In genomic region chr19:23447988-23448497, GRCm38 (mm10) we compare ENCODE assay signal across 8 mouse cellular contexts. TPM values are rescaled to one million over a fixed set of nuclear protein-coding genes. Genes with fewer than 3 reads are reported as not detected.
DNase-seq lines count a peak whose midpoint lies in the region; ATAC-seq lines count a peak whose summit lies in the region.

Mamdc2 (minus strand) TSS chr19:23448442.

- peak within 1 kb of the TSS; percentile 60 for H3K9ac ChIP-seq in kidney, embryonic 16.5 days (replicated peaks; ENCODE audit: low read length)

- H3K27me3 ChIP-seq in kidney, embryonic 16.5 days (ENCODE audit: insufficient read depth, low read length): peaks cover 4% of the 10 kb centered on the region

- no peaks in the 10 kb centered on the region for H3K36me3 ChIP-seq in kidney, embryonic 16.5 days (ENCODE audit: insufficient read depth, low read length)

- H3K9me3 ChIP-seq in kidney, embryonic 16.5 days (ENCODE audit: low read length): peaks cover 4% of the 10 kb centered on the region; the same call in 1 of the 2 replicates

- intact Hi-C loops in gastrocnemius, postnatal 14 days (cut with DNase I; ENCODE audit: low total_unique reads): no loop called here

- peak; percentile 62 for ATAC-seq in kidney, embryonic 16.5 days (ENCODE audit: low FRiP score, low TSS enrichment)
- ATAC-seq in activated CD4-positive, CD25-positive, alpha-beta regulatory T cell, adult 4 months: no peak

- peak within 1 kb of the TSS; percentile 98 for H3K4me2 ChIP-seq in kidney, embryonic 16.5 days (replicated peaks; ENCODE audit: low read depth, low read length)

- WGBS in kidney, embryonic 16.5 days: 2% methylated on average over 19 of the region's 19 CpGs

- DNase-seq in thymus, postnatal 36 days: peak; percentile 1 to 5
- DNase-seq in thymus, adult 18-20 months: no peak
- DNase-seq in cerebellum, adult 9-10 months: peak; percentile 18
- DNase-seq in gastrocnemius, postnatal 14 days: peak; percentile 50
- peak; percentile 30 for DNase-seq in lung, postnatal 14 days
- DNase-seq in ovary, postnatal 14 days (ENCODE audit: low spot score): peak; percentile 11

- no peak within 1 kb of the TSS for H3K27ac ChIP-seq in kidney, embryonic 16.5 days (ENCODE audit: low read length)

- peak within 1 kb of the TSS; percentile 55 for H3K4me3 ChIP-seq in kidney, embryonic 16.5 days (ENCODE audit: low read length)

- H3K4me1 ChIP-seq in kidney, embryonic 16.5 days (ENCODE audit: insufficient read depth, low read length): peaks cover 17% of the 10 kb centered on the region

RNA-seq across cellular contexts. Expression of gene Mamdc2, which starts in this region (rescaled TPM):
- 1 to 10 TPM; 2.4 to 2.5 TPM for total RNA-seq in gastrocnemius, postnatal 14 days (2021)
- 1.4 and 1.5 TPM in 2 replicates for polyA plus RNA-seq in kidney, embryonic 16.5 days (2015; fragmentation: Nextera tagmentation; extraction: Ambion mirVana)
- polyA plus RNA-seq in activated CD4-positive, CD25-positive, alpha-beta regulatory T cell, adult 4 months (2017; shearing (Covaris generic)): not detected

Comparison
In these comparisons a context has a peak if more than half of its experiments do, and no peak if none do; other contexts are left out.
1. DNase-seq: peak in thymus, postnatal 36 days (2 of 2), cerebellum, adult 9-10 months (single experiment), gastrocnemius, postnatal 14 days (single experiment), lung, postnatal 14 days (single experiment) and ovary, postnatal 14 days (single experiment); none in thymus, adult 18-20 months (0 of 2).